Mouse (Mus musculus): ENCODE results near the gene Lpar1. TPM values are rescaled to one million over a fixed set of nuclear protein-coding genes. Genes with fewer than 3 reads are reported as not detected.

Gene Lpar1
- polyA plus RNA-seq, 1 experiment from 2014 or later = 16.4 TPM

DNA sequence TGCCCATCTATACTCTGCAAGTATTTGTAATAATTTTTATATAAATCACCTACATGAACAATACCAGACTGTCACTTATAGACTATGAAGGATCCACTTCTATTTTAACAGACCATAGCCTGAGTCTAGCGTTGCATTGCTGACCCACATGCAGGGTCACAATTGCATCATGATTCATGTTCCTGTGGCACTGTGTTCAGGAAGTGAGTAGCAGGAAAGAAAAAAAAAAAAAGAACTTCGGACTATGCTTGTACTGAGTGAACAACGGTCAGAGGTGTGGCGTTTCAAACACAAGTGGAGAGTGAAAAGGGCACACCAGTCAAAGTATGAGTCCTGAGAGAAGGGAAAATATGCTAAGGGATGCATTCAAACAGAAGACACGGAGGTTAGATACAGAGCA, 90.7 kb downstream of the Lpar1 start:
- H3K4me1 ChIP-seq (replicated peaks) = no peaks in the 10 kb centered on the region
- no peak for ATAC-seq (ENCODE audit: low FRiP score)
- no peak overlapping the region for H3K9ac ChIP-seq
- no peaks in the 10 kb centered on the region for H3K27me3 ChIP-seq
- no peak overlapping the region for H3K4me3 ChIP-seq
- 0 out of 2 replicates have a peak, but pooled peaks cover 3% of the 10 kb centered on the region for H3K9me3 ChIP-seq
- no peaks in the 10 kb centered on the region for H3K36me3 ChIP-seq
- H3K27ac ChIP-seq = no peak overlapping the region
- no peak overlapping the region for H3K4me2 ChIP-seq
- WGBS = 90% methylated on average over 5 of the region's 5 CpGs

DNA sequence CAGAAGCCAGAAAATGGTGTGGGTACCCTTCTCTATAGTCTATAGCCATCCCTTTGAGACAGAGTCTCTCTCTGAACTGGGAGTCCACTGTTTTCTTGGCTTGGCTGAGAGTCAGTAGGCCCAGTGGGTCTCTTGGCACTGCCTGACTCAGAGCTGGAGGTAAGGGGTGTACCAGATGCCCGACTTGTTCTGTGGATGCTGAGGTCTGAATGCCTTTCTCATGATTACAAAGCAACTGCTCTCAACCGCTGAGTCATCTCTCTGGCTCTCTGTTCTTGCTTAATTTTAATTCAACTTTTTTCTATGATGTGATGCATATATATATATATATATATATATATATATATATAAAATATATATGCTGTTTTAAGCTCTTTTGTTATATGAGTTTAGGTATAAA, 91.1 kb downstream of the Lpar1 start:
- Histone ChIP-seq H3K4me1 (replicated peaks) (no peaks in the 10 kb centered on the region), H3K9me3 (0 out of 2 replicates have a peak, but pooled peaks cover 3% of the 10 kb centered on the region), H3K27ac (no peak overlapping the region), H3K4me3 (no peak overlapping the region), H3K27me3 (no peaks in the 10 kb centered on the region), H3K4me2 (no peak overlapping the region), H3K9ac (no peak overlapping the region), H3K36me3 (no peaks in the 10 kb centered on the region)
- ATAC-seq (ENCODE audit: low FRiP score) = no peak
- WGBS = 98% methylated on average over 2 of the region's 2 CpGs

DNA sequence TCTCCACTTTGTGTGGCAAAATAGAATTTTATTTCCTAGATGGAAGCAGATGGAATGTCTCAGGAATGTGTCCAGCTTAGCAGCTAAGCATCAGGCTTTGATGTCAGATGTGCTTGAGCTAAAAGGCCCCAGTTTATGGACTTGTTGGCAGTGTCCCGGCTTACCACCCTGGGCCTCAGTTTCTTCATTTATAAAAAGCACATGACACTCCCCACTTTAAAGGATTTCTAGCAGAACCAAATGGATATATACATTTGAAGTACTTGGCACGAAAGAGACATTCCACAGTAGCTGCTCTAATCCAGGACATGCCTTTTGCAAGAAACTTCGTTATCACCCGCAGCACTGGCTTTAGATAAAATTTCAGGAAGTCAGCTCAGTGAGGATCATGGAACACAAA, 100.4 kb downstream of the Lpar1 start:
- Histone ChIP-seq H3K27ac (no peak overlapping the region), H3K4me1 (replicated peaks) (no peaks in the 10 kb centered on the region), H3K4me2 (no peak overlapping the region), H3K4me3 (no peak overlapping the region), H3K9me3 (0 out of 2 replicates have a peak, but pooled peaks cover 2% of the 10 kb centered on the region), H3K36me3 (no peaks in the 10 kb centered on the region), H3K27me3 (no peaks in the 10 kb centered on the region), H3K9ac (no peak overlapping the region)
- WGBS = 90% methylated on average over 4 of the region's 4 CpGs
- ATAC-seq (ENCODE audit: low FRiP score) = no peak

DNA sequence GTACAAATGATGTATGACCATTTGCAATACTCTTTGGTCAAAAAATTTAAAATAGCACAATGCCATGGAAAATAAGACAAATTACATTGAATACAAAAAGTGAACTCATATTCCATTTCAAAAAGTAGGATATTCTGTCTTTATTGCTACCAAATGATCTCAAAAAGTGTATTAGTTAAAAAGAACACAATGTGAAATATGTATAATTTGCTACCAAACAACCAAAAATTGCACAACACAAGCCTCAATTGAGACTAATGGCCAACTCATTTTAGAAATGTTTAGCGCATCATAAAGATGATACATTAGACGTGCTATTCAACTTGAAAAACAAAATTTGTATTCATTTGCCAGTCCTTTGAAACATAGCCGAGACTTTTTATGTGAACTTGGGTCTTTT, 104.9 kb downstream of the Lpar1 start:
- ATAC-seq (ENCODE audit: low FRiP score) = no peak
- H3K4me3 ChIP-seq = no peak overlapping the region
- H3K27me3 ChIP-seq = no peaks in the 10 kb centered on the region
- H3K4me2 ChIP-seq = no peak overlapping the region
- H3K9me3 ChIP-seq = no peaks in the 10 kb centered on the region
- H3K27ac ChIP-seq = no peak overlapping the region
- WGBS = 89% methylated on average over 3 of the region's 3 CpGs
- no peak overlapping the region for H3K9ac ChIP-seq
- H3K36me3 ChIP-seq = no peaks in the 10 kb centered on the region
- H3K4me1 ChIP-seq (replicated peaks) = no peaks in the 10 kb centered on the region

DNA sequence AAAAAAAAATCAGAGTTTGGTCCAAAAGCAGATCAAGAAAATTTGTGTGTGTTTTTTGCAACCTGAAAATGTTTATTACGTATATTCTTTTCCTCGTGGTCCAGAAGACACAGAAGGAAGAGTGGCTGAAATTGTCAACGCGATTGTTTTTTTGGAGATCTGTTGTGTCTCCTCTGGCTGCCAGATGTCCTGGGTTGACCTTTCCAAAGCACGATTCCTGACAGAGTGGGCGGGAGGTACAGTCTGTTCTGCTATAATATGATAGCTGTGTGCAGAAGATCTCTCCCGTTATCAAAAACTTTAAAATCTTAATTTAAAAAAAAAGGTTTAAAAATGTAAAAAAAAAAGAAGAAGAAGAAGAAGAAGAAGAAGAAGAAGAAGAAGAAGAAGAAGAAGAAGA, 105.9 kb downstream of the Lpar1 start:
- no peaks in the 10 kb centered on the region for H3K4me1 ChIP-seq (replicated peaks)
- H3K9me3 ChIP-seq = no peaks in the 10 kb centered on the region
- H3K27me3 ChIP-seq = no peaks in the 10 kb centered on the region
- no peak overlapping the region for H3K4me3 ChIP-seq
- H3K27ac ChIP-seq = no peak overlapping the region
- H3K4me2 ChIP-seq = no peak overlapping the region
- no peak overlapping the region for H3K9ac ChIP-seq
- WGBS = 81% methylated on average over 7 of the region's 7 CpGs
- H3K36me3 ChIP-seq = no peaks in the 10 kb centered on the region
- ATAC-seq (ENCODE audit: low FRiP score) = no peak

GRCm38 (mm10) chr4:58445846-58446245, 107.9 kb downstream of the Lpar1 start:
- ATAC-seq (ENCODE audit: low FRiP score) = no peak
- H3K27me3 ChIP-seq = no peaks in the 10 kb centered on the region
- no peak overlapping the region for H3K4me2 ChIP-seq
- H3K4me3 ChIP-seq = no peak overlapping the region
- no peaks in the 10 kb centered on the region for H3K4me1 ChIP-seq (replicated peaks)
- no peaks in the 10 kb centered on the region for H3K36me3 ChIP-seq
- H3K27ac ChIP-seq = no peak overlapping the region
- H3K9ac ChIP-seq = no peak overlapping the region
- H3K9me3 ChIP-seq = no peaks in the 10 kb centered on the region
- 78% methylated on average over 6 of the region's 6 CpGs for WGBS

GRCm38 (mm10) chr4:58442338-58442737, 111.4 kb downstream of the Lpar1 start:
- Histone ChIP-seq H3K27me3 (no peaks in the 10 kb centered on the region), H3K4me2 (no peak overlapping the region), H3K27ac (no peak overlapping the region), H3K4me1 (replicated peaks) (no peaks in the 10 kb centered on the region), H3K9me3 (no peaks in the 10 kb centered on the region), H3K9ac (no peak overlapping the region), H3K4me3 (no peak overlapping the region), H3K36me3 (no peaks in the 10 kb centered on the region)
- WGBS = 60% methylated on average over 5 of the region's 5 CpGs
- ATAC-seq (ENCODE audit: low FRiP score) = no peak

GRCm38 (mm10) chr4:58438654-58439053, 115.0 kb downstream of the Lpar1 start:
- 67% methylated on average over 7 of the region's 7 CpGs for WGBS
- H3K9ac ChIP-seq = no peak overlapping the region
- no peaks in the 10 kb centered on the region for H3K27me3 ChIP-seq
- H3K27ac ChIP-seq = peak overlapping the region; percentile 30; the same call in 1 of the 2 replicates
- no peak for ATAC-seq (ENCODE audit: low FRiP score)
- H3K36me3 ChIP-seq = no peaks in the 10 kb centered on the region
- no peaks in the 10 kb centered on the region for H3K4me1 ChIP-seq (replicated peaks)
- no peak overlapping the region for H3K4me2 ChIP-seq
- no peaks in the 10 kb centered on the region for H3K9me3 ChIP-seq
- no peak overlapping the region for H3K4me3 ChIP-seq

DNA sequence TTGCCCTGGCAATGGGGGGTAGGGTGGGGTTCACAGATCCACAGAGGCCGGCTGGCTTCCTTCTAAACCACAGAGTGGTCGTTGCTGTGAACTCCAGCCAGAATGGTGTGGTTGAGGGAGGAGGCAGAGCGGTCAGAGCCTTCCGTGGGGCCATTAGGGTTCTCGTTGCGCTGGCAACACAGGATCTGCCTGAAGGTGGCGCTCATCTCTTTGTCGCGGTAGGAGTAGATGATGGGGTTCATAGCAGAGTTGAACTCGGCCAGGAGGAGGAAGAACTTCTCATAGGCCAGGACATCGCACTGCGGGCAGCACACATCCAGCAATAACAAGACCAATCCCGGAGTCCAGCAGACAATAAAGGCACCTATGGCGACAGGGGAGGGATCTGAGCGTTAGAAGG, 116.4 kb downstream of the Lpar1 start:
- no peaks in the 10 kb centered on the region for H3K4me1 ChIP-seq (replicated peaks)
- H3K27ac ChIP-seq = no peak overlapping the region
- no peaks in the 10 kb centered on the region for H3K27me3 ChIP-seq
- 84% methylated on average over 15 of the region's 15 CpGs for WGBS
- no peak overlapping the region for H3K4me3 ChIP-seq
- no peak overlapping the region for H3K9ac ChIP-seq
- no peaks in the 10 kb centered on the region for H3K36me3 ChIP-seq
- H3K9me3 ChIP-seq = no peaks in the 10 kb centered on the region
- no peak overlapping the region for H3K4me2 ChIP-seq
- ATAC-seq (ENCODE audit: low FRiP score) = no peak

DNA sequence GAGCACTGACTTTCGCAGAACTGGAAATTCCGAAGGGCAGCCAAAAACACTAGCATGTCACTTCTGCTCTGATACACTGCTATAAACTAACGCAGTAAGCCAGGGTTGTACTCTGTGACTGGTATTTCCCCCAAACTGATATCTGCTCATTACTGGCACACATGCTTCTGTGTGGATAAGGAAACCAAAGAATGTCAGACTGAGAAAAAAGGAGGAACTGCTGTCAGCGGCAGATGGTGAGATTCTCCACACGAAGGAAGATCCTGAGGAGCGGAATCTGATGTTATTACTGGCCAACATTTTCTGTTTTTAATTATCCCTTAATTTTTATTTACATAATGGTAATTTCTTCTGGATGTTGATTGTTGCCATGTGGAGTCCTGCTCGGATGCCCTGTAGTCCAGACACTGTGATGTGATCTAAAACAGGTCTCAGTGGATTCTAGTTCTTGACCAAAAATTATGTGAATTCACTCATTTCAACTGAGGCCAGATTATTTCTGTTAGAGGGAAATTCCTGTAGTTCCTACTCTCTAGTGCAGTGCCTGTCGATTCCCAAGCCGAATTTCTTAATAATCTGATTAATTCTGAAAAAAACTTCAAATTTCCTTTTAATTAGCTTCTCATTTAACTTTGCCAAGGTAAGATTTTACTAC, 130.3 kb downstream of the Lpar1 start:
- H3K4me2 ChIP-seq = no peak overlapping the region
- H3K27ac ChIP-seq = no peak overlapping the region
- no peak for ATAC-seq (ENCODE audit: low FRiP score)
- WGBS = 80% methylated on average over 9 of the region's 9 CpGs
- no peaks in the 10 kb centered on the region for H3K9me3 ChIP-seq
- H3K4me1 ChIP-seq (replicated peaks) = no peaks in the 10 kb centered on the region
- no peaks in the 10 kb centered on the region for H3K36me3 ChIP-seq
- no peak overlapping the region for H3K9ac ChIP-seq
- H3K4me3 ChIP-seq = no peak overlapping the region
- no peaks in the 10 kb centered on the region for H3K27me3 ChIP-seq

- WGBS = 51% methylated on average over 5 of the region's 5 CpGs
- Histone ChIP-seq H3K27me3 (no peaks in the 10 kb centered on the region), H3K9me3 (no peaks in the 10 kb centered on the region), H3K4me2 (no peak overlapping the region), H3K4me3 (no peak overlapping the region), H3K36me3 (no peaks in the 10 kb centered on the region), H3K4me1 (replicated peaks) (no peaks in the 10 kb centered on the region), H3K9ac (no peak overlapping the region), H3K27ac (no peak overlapping the region)
- no peak for ATAC-seq (ENCODE audit: low FRiP score)
Observed at GRCm38 (mm10) chr4:58419225-58419624, 134.5 kb downstream of the Lpar1 start.

GRCm38 (mm10) chr4:58417319-58417718, 136.4 kb downstream of the Lpar1 start:
- Histone ChIP-seq H3K27me3 (no peaks in the 10 kb centered on the region), H3K27ac (no peak overlapping the region), H3K9me3 (no peaks in the 10 kb centered on the region), H3K4me3 (no peak overlapping the region), H3K9ac (no peak overlapping the region), H3K4me1 (replicated peaks) (no peaks in the 10 kb centered on the region), H3K36me3 (no peaks in the 10 kb centered on the region), H3K4me2 (no peak overlapping the region)
- ATAC-seq (ENCODE audit: low FRiP score) = no peak
- 83% methylated on average over 4 of the region's 4 CpGs for WGBS

DNA sequence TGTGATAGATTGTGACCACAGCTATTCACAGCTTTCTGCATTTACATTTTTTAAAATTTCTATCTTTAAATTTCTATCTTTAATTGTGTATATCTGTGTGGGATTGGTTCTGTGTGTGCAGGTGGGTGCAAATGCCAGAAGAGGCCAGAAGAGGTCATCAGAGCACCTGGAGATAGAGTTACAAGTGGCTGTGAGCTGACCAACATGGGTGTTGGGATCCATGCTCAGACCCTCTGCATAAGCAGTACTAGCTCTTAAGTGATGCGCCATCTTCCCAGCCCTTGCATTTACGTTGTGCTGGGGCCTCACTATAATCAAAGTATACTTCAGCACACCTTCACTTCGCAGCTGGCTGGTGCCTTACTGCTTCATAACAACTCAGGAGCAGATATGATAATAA, 138.2 kb downstream of the Lpar1 start:
- WGBS = 92% methylated on average over 3 of the region's 3 CpGs
- Histone ChIP-seq H3K4me1 (replicated peaks) (no peaks in the 10 kb centered on the region), H3K9me3 (no peaks in the 10 kb centered on the region), H3K27me3 (no peaks in the 10 kb centered on the region), H3K36me3 (no peaks in the 10 kb centered on the region), H3K4me2 (no peak overlapping the region), H3K9ac (no peak overlapping the region), H3K4me3 (no peak overlapping the region), H3K27ac (no peak overlapping the region)
- ATAC-seq (ENCODE audit: low FRiP score) = no peak
